Mouse (Mus musculus): ENCODE data around the gene Adgra1. TPM values are rescaled to one million over a fixed set of nuclear protein-coding genes. Genes with fewer than 3 reads are reported as not detected.

The Adgra1 gene
- polyA plus RNA-seq, 1 experiment from 2014 or later, result 11.3 TPM

GRCm38 (mm10) chr7:139843140-139843539, 9.2 kb downstream of the Adgra1 start:
- H3K4me1 ChIP-seq (ENCODE audit: control insufficient read depth, insufficient read depth, low read length), result no peaks in the 10 kb centered on the region
- WGBS, result 50% methylated on average over 5 of the region's 5 CpGs
- no peak overlapping the region for H3K27ac ChIP-seq (ENCODE audit: low read depth, low read length)
- H3K4me3 ChIP-seq (ENCODE audit: low read depth, low read length), result no peak overlapping the region
- DNase-seq (ENCODE audit: low spot score, missing footprints) (no peak), ATAC-seq (ENCODE audit: low FRiP score) (no peak)
- H3K4me2 ChIP-seq, result no peak overlapping the region
- 0 out of 2 replicates have a peak, but pooled peaks cover 2% of the 10 kb centered on the region for H3K36me3 ChIP-seq (ENCODE audit: control insufficient read depth, insufficient read depth, low read length)
- H3K9me3 ChIP-seq (ENCODE audit: control insufficient read depth, low read length), result peaks cover 4% of the 10 kb centered on the region; the same call in 1 of the 2 replicates
- no peaks in the 10 kb centered on the region for H3K27me3 ChIP-seq (ENCODE audit: control insufficient read depth, insufficient read depth, low read length)
- H3K9ac ChIP-seq (ENCODE audit: low read length), result no peak overlapping the region

GRCm38 (mm10) chr7:139843776-139844175, 9.8 kb downstream of the Adgra1 start:
- H3K4me2 ChIP-seq, result no peak overlapping the region
- H3K9ac ChIP-seq (ENCODE audit: low read length), result no peak overlapping the region
- no peaks in the 10 kb centered on the region for H3K27me3 ChIP-seq (ENCODE audit: control insufficient read depth, insufficient read depth, low read length)
- no peak overlapping the region for H3K4me3 ChIP-seq (ENCODE audit: low read depth, low read length)
- 74% methylated on average over 5 of the region's 5 CpGs for WGBS
- H3K9me3 ChIP-seq (ENCODE audit: control insufficient read depth, low read length), result peaks cover 4% of the 10 kb centered on the region; the same call in 1 of the 2 replicates
- no peaks in the 10 kb centered on the region for H3K4me1 ChIP-seq (ENCODE audit: control insufficient read depth, insufficient read depth, low read length)
- no peak overlapping the region for H3K27ac ChIP-seq (ENCODE audit: low read depth, low read length)
- DNase-seq (ENCODE audit: low spot score, missing footprints) (no peak), ATAC-seq (ENCODE audit: low FRiP score) (no peak)
- 0 out of 2 replicates have a peak, but pooled peaks cover 2% of the 10 kb centered on the region for H3K36me3 ChIP-seq (ENCODE audit: control insufficient read depth, insufficient read depth, low read length)

- H3K36me3 ChIP-seq (ENCODE audit: control insufficient read depth, insufficient read depth, low read length), result 0 out of 2 replicates have a peak, but pooled peaks cover 2% of the 10 kb centered on the region
- H3K9me3 ChIP-seq (ENCODE audit: control insufficient read depth, low read length), result peaks cover 4% of the 10 kb centered on the region; the same call in 1 of the 2 replicates
- peaks cover 4% of the 10 kb centered on the region for H3K4me1 ChIP-seq (ENCODE audit: control insufficient read depth, insufficient read depth, low read length)
- H3K27ac ChIP-seq (ENCODE audit: low read depth, low read length), result no peak overlapping the region
- no peaks in the 10 kb centered on the region for H3K27me3 ChIP-seq (ENCODE audit: control insufficient read depth, insufficient read depth, low read length)
- 90% methylated on average over 2 of the region's 2 CpGs for WGBS
- no peak overlapping the region for H3K4me3 ChIP-seq (ENCODE audit: low read depth, low read length)
- ATAC-seq (ENCODE audit: low FRiP score) (no peak), DNase-seq (ENCODE audit: low spot score, missing footprints) (no peak)
- no peak overlapping the region for H3K9ac ChIP-seq (ENCODE audit: low read length)
- no peak overlapping the region for H3K4me2 ChIP-seq
Measured at GRCm38 (mm10) chr7:139845101-139845500, 11.1 kb downstream of the Adgra1 start.

GRCm38 (mm10) chr7:139850152-139850551, 16.2 kb downstream of the Adgra1 start:
- WGBS, result 34% methylated on average over 6 of the region's 6 CpGs
- H3K9ac ChIP-seq (ENCODE audit: low read length), result no peak overlapping the region
- DNase-seq (ENCODE audit: low spot score, missing footprints) (no peak), ATAC-seq (ENCODE audit: low FRiP score) (peak; percentile 82)
- H3K36me3 ChIP-seq (ENCODE audit: control insufficient read depth, insufficient read depth, low read length), result no peaks in the 10 kb centered on the region
- no peaks in the 10 kb centered on the region for H3K27me3 ChIP-seq (ENCODE audit: control insufficient read depth, insufficient read depth, low read length)
- no peak overlapping the region for H3K4me2 ChIP-seq
- H3K4me1 ChIP-seq (ENCODE audit: control insufficient read depth, insufficient read depth, low read length), result peaks cover 10% of the 10 kb centered on the region
- H3K9me3 ChIP-seq (ENCODE audit: control insufficient read depth, low read length), result no peaks in the 10 kb centered on the region
- no peak overlapping the region for H3K4me3 ChIP-seq (ENCODE audit: low read depth, low read length)
- no peak overlapping the region for H3K27ac ChIP-seq (ENCODE audit: low read depth, low read length)

- H3K9ac ChIP-seq (ENCODE audit: low read length), result no peak overlapping the region
- DNase-seq (ENCODE audit: low spot score, missing footprints), result no peak
- H3K4me2 ChIP-seq, result no peak overlapping the region
- H3K27me3 ChIP-seq (ENCODE audit: control insufficient read depth, insufficient read depth, low read length), result no peaks in the 10 kb centered on the region
- no peak overlapping the region for H3K4me3 ChIP-seq (ENCODE audit: low read depth, low read length)
- WGBS, result 79% methylated on average over 5 of the region's 5 CpGs
- H3K9me3 ChIP-seq (ENCODE audit: control insufficient read depth, low read length), result no peaks in the 10 kb centered on the region
- no peaks in the 10 kb centered on the region for H3K36me3 ChIP-seq (ENCODE audit: control insufficient read depth, insufficient read depth, low read length)
- H3K27ac ChIP-seq (ENCODE audit: low read depth, low read length), result no peak overlapping the region
- H3K4me1 ChIP-seq (ENCODE audit: control insufficient read depth, insufficient read depth, low read length), result peaks cover 10% of the 10 kb centered on the region
- no peak for ATAC-seq (ENCODE audit: low FRiP score)
Measured at GRCm38 (mm10) chr7:139850677-139851076, 16.7 kb downstream of the Adgra1 start.

- no peaks in the 10 kb centered on the region for H3K9me3 ChIP-seq (ENCODE audit: control insufficient read depth, low read length)
- no peak overlapping the region for H3K27ac ChIP-seq (ENCODE audit: low read depth, low read length)
- no peak overlapping the region for H3K4me3 ChIP-seq (ENCODE audit: low read depth, low read length)
- WGBS, result 60% methylated on average over 6 of the region's 6 CpGs
- no peaks in the 10 kb centered on the region for H3K36me3 ChIP-seq (ENCODE audit: control insufficient read depth, insufficient read depth, low read length)
- peaks cover 10% of the 10 kb centered on the region for H3K4me1 ChIP-seq (ENCODE audit: control insufficient read depth, insufficient read depth, low read length)
- H3K9ac ChIP-seq (ENCODE audit: low read length), result no peak overlapping the region
- ATAC-seq (ENCODE audit: low FRiP score), result peak; percentile 59; the same call in 1 of the 2 replicates
- no peak for DNase-seq (ENCODE audit: low spot score, missing footprints)
- no peak overlapping the region for H3K4me2 ChIP-seq
- no peaks in the 10 kb centered on the region for H3K27me3 ChIP-seq (ENCODE audit: control insufficient read depth, insufficient read depth, low read length)
Measured at GRCm38 (mm10) chr7:139851098-139851497, 17.1 kb downstream of the Adgra1 start.

GRCm38 (mm10) chr7:139855261-139855660, 21.3 kb downstream of the Adgra1 start:
- no peak overlapping the region for H3K4me3 ChIP-seq (ENCODE audit: low read depth, low read length)
- ATAC-seq (ENCODE audit: low FRiP score) (no peak), DNase-seq (ENCODE audit: low spot score, missing footprints) (no peak)
- no peaks in the 10 kb centered on the region for H3K36me3 ChIP-seq (ENCODE audit: control insufficient read depth, insufficient read depth, low read length)
- H3K9me3 ChIP-seq (ENCODE audit: control insufficient read depth, low read length), result no peaks in the 10 kb centered on the region
- WGBS, result 85% methylated on average over 11 of the region's 11 CpGs
- H3K27ac ChIP-seq (ENCODE audit: low read depth, low read length), result no peak overlapping the region
- H3K9ac ChIP-seq (ENCODE audit: low read length), result no peak overlapping the region
- no peaks in the 10 kb centered on the region for H3K27me3 ChIP-seq (ENCODE audit: control insufficient read depth, insufficient read depth, low read length)
- peaks cover 4% of the 10 kb centered on the region for H3K4me1 ChIP-seq (ENCODE audit: control insufficient read depth, insufficient read depth, low read length)
- no peak overlapping the region for H3K4me2 ChIP-seq

GRCm38 (mm10) chr7:139861411-139861810, 27.4 kb downstream of the Adgra1 start:
- H3K4me3 ChIP-seq (ENCODE audit: low read depth, low read length), result no peak overlapping the region
- H3K27me3 ChIP-seq (ENCODE audit: control insufficient read depth, insufficient read depth, low read length), result no peaks in the 10 kb centered on the region
- 37% methylated on average over 3 of the region's 3 CpGs for WGBS
- no peaks in the 10 kb centered on the region for H3K36me3 ChIP-seq (ENCODE audit: control insufficient read depth, insufficient read depth, low read length)
- H3K27ac ChIP-seq (ENCODE audit: low read depth, low read length), result no peak overlapping the region
- no peaks in the 10 kb centered on the region for H3K4me1 ChIP-seq (ENCODE audit: control insufficient read depth, insufficient read depth, low read length)
- no peaks in the 10 kb centered on the region for H3K9me3 ChIP-seq (ENCODE audit: control insufficient read depth, low read length)
- ATAC-seq (ENCODE audit: low FRiP score) (no peak), DNase-seq (ENCODE audit: low spot score, missing footprints) (peak; percentile 96)
- H3K9ac ChIP-seq (ENCODE audit: low read length), result no peak overlapping the region
- no peak overlapping the region for H3K4me2 ChIP-seq

GRCm38 (mm10) chr7:139863076-139863475, 29.1 kb downstream of the Adgra1 start:
- DNase-seq (ENCODE audit: low spot score, missing footprints), result no peak
- Histone ChIP-seq H3K4me3 (ENCODE audit: low read depth, low read length) (no peak overlapping the region), H3K4me1 (ENCODE audit: control insufficient read depth, insufficient read depth, low read length) (no peaks in the 10 kb centered on the region), H3K27me3 (ENCODE audit: control insufficient read depth, insufficient read depth, low read length) (no peaks in the 10 kb centered on the region), H3K36me3 (ENCODE audit: control insufficient read depth, insufficient read depth, low read length) (no peaks in the 10 kb centered on the region), H3K27ac (ENCODE audit: low read depth, low read length) (no peak overlapping the region), H3K9ac (ENCODE audit: low read length) (no peak overlapping the region), H3K4me2 (no peak overlapping the region), H3K9me3 (ENCODE audit: control insufficient read depth, low read length) (no peaks in the 10 kb centered on the region)
- 93% methylated on average over 2 of the region's 2 CpGs for WGBS
- no peak for ATAC-seq (ENCODE audit: low FRiP score)

All from midbrain, embryonic 11.5 days (tissue).